Mouse (Mus musculus) kidney, embryonic 14.5 days (tissue): ENCODE results near the gene Nfx1. TPM values are rescaled to one million over a fixed set of nuclear protein-coding genes. Genes with fewer than 3 reads are reported as not detected.

Source experiments
- ATAC-seq: fragments of 200-750 bp; cut with Nextera tagmentation; 2 replicates; pipeline ENCODE4 v1.8.0; 2017; ENCODE audit warnings: moderate number of reproducible peaks, mild to moderate bottlenecking, moderate TSS enrichment, moderate library complexity; ENCODE audit not compliant: low FRiP score, low TSS enrichment
- H3K27ac ChIP-seq: fragments of 300-500 bp; sonication (generic); 2 replicates; pipeline ENCODE4 v1.5.1; 2014; ENCODE audit warnings: low read depth, mild to moderate bottlenecking, low read length, moderate library complexity, mixed read lengths
- H3K27me3 ChIP-seq: fragments of 300-500 bp; sonication (generic); 2 replicates; pipeline ENCODE4 v1.6.1; 2014; ENCODE audit warnings: mild to moderate bottlenecking, low read length; ENCODE audit not compliant: control insufficient read depth, insufficient read depth
- H3K36me3 ChIP-seq: fragments of 300-500 bp; sonication (generic); 2 replicates; pipeline ENCODE4 v1.6.1; 2014; ENCODE audit warnings: low read length, mixed read lengths; ENCODE audit not compliant: control insufficient read depth, insufficient read depth
- H3K4me1 ChIP-seq: fragments of 300-500 bp; sonication (generic); 2 replicates; pipeline ENCODE4 v1.6.1; 2014; ENCODE audit warnings: low read length, mixed read lengths; ENCODE audit not compliant: control insufficient read depth, insufficient read depth
- H3K4me2 ChIP-seq: fragments of 300-500 bp; sonication (generic); replicated peaks from 2 replicates; pipeline ENCODE4 v1.6.1; 2014; ENCODE audit warnings: low read depth, mild to moderate bottlenecking, low read length
- H3K4me3 ChIP-seq: fragments of 300-500 bp; sonication (generic); 2 replicates; pipeline ENCODE4 v1.5.1; 2014; ENCODE audit warnings: mild to moderate bottlenecking, low read length
- H3K9ac ChIP-seq: fragments of 300-500 bp; sonication (generic); 2 replicates; pipeline ENCODE4 v1.6.1; 2014; ENCODE audit warnings: low read depth, mild to moderate bottlenecking, low read length, moderate library complexity
- H3K9me3 ChIP-seq: fragments of 300-500 bp; sonication (generic); 2 replicates; pipeline ENCODE4 v1.6.1; 2016; ENCODE audit warnings: low read length; ENCODE audit not compliant: control insufficient read depth
- WGBS: fragments of 180-500 bp; shearing (Covaris S2); extraction: QIAGEN DNeasy Blood & Tissue Kit; methylation state at CpG from one replicate; pipeline ENCODE4 v1.1.7; 2014; 5-methylcytosine and 5-hydroxymethylcytosine counted together
- polyA plus RNA-seq: library from polyadenylated mRNA; unstranded; fragments of >200 nt; fragmentation: Nextera tagmentation; extraction: Ambion mirVana; gene quantifications from 2 replicates; pipeline ENCODE4 v1.2.1, GENCODE M21; 2014

The Nfx1 gene
- polyA plus RNA-seq, 1 experiment from 2014 or later, result 103 TPM

GRCm38 (mm10) chr4:40989633-40990032 is 18.9 kb downstream of the Nfx1 start:
- no peak overlapping the region for H3K9ac ChIP-seq
- ATAC-seq, result no peak
- no peak overlapping the region for H3K4me2 ChIP-seq
- H3K27ac ChIP-seq, result no peak overlapping the region
- H3K36me3 ChIP-seq, result peaks cover 95% of the 10 kb centered on the region
- WGBS, result 93% methylated on average over 6 of the region's 6 CpGs
- H3K4me3 ChIP-seq, result no peak overlapping the region
- H3K27me3 ChIP-seq, result no peaks in the 10 kb centered on the region
- no peaks in the 10 kb centered on the region for H3K9me3 ChIP-seq
- no peaks in the 10 kb centered on the region for H3K4me1 ChIP-seq

- no peaks in the 10 kb centered on the region for H3K9me3 ChIP-seq
- no peak overlapping the region for H3K9ac ChIP-seq
- H3K27ac ChIP-seq, result no peak overlapping the region
- ATAC-seq, result no peak
- no peaks in the 10 kb centered on the region for H3K27me3 ChIP-seq
- no peak overlapping the region for H3K4me3 ChIP-seq
- H3K4me2 ChIP-seq, result no peak overlapping the region
- H3K4me1 ChIP-seq, result no peaks in the 10 kb centered on the region
- H3K36me3 ChIP-seq, result peaks cover 94% of the 10 kb centered on the region
- WGBS, result 96% methylated on average over 6 of the region's 6 CpGs
These were observed 25.6 kb downstream of the Nfx1 start for GRCm38 (mm10) chr4:40996302-40996701.

GRCm38 (mm10) chr4:40997916-40998315 is 27.2 kb downstream of the Nfx1 start:
- ATAC-seq, result no peak
- Histone ChIP-seq H3K27ac (no peak overlapping the region), H3K9me3 (no peaks in the 10 kb centered on the region), H3K36me3 (peaks cover 96% of the 10 kb centered on the region), H3K4me3 (no peak overlapping the region), H3K9ac (no peak overlapping the region), H3K4me2 (no peak overlapping the region), H3K4me1 (no peaks in the 10 kb centered on the region), H3K27me3 (no peaks in the 10 kb centered on the region)
- 95% methylated on average over 4 of the region's 4 CpGs for WGBS

- no peaks in the 10 kb centered on the region for H3K4me1 ChIP-seq
- 97% methylated on average over 1 of the region's 1 CpGs for WGBS
- H3K4me2 ChIP-seq, result no peak overlapping the region
These were observed 29.6 kb downstream of the Nfx1 start for GRCm38 (mm10) chr4:41000271-41000670.

GRCm38 (mm10) chr4:41000842-41001639 is 30.3 kb downstream of the Nfx1 start:
- ATAC-seq, result no peak
- no peaks in the 10 kb centered on the region for H3K9me3 ChIP-seq
- no peaks in the 10 kb centered on the region for H3K27me3 ChIP-seq
- H3K4me3 ChIP-seq, result no peak overlapping the region
- peaks cover 96% of the 10 kb centered on the region for H3K36me3 ChIP-seq
- H3K4me2 ChIP-seq, result no peak overlapping the region
- no peaks in the 10 kb centered on the region for H3K4me1 ChIP-seq
- H3K9ac ChIP-seq, result no peak overlapping the region
- no peak overlapping the region for H3K27ac ChIP-seq
- WGBS, result 90% methylated on average over 9 of the region's 9 CpGs

More at GRCm38 (mm10) chr4:41000271-41000670, 29.6 kb downstream of the Nfx1 start:
- Histone ChIP-seq H3K36me3 (peaks cover 97% of the 10 kb centered on the region), H3K27me3 (no peaks in the 10 kb centered on the region), H3K27ac (no peak overlapping the region), H3K4me3 (no peak overlapping the region), H3K9ac (no peak overlapping the region), H3K9me3 (no peaks in the 10 kb centered on the region)
- no peak for ATAC-seq

- no peak for ATAC-seq
- no peak overlapping the region for H3K4me2 ChIP-seq
- no peaks in the 10 kb centered on the region for H3K27me3 ChIP-seq
- H3K9me3 ChIP-seq, result no peaks in the 10 kb centered on the region
- 91% methylated on average over 3 of the region's 3 CpGs for WGBS
- H3K27ac ChIP-seq, result no peak overlapping the region
- H3K36me3 ChIP-seq, result peaks cover 79% of the 10 kb centered on the region
- H3K4me3 ChIP-seq, result no peak overlapping the region
- H3K9ac ChIP-seq, result no peak overlapping the region
- no peaks in the 10 kb centered on the region for H3K4me1 ChIP-seq
These were observed 42.6 kb downstream of the Nfx1 start for GRCm38 (mm10) chr4:41013351-41013750.

GRCm38 (mm10) chr4:41015798-41016197 is 45.1 kb downstream of the Nfx1 start:
- ATAC-seq, result no peak
- 93% methylated on average over 5 of the region's 5 CpGs for WGBS
- H3K36me3 ChIP-seq, result peaks cover 72% of the 10 kb centered on the region

GRCm38 (mm10) chr4:41021094-41021493 is 50.4 kb downstream of the Nfx1 start:
- no peak overlapping the region for H3K4me3 ChIP-seq
- no peak overlapping the region for H3K27ac ChIP-seq
- H3K27me3 ChIP-seq, result no peaks in the 10 kb centered on the region
- no peak overlapping the region for H3K9ac ChIP-seq
- H3K9me3 ChIP-seq, result no peaks in the 10 kb centered on the region
- no peaks in the 10 kb centered on the region for H3K4me1 ChIP-seq
- H3K36me3 ChIP-seq, result peaks cover 63% of the 10 kb centered on the region
- no peak for ATAC-seq
- H3K4me2 ChIP-seq, result no peak overlapping the region
- WGBS, result 88% methylated on average over 5 of the region's 5 CpGs

More at GRCm38 (mm10) chr4:41015798-41016197, 45.1 kb downstream of the Nfx1 start:
- Histone ChIP-seq H3K4me1 (no peaks in the 10 kb centered on the region), H3K27ac (no peak overlapping the region), H3K4me2 (no peak overlapping the region), H3K9ac (no peak overlapping the region), H3K27me3 (no peaks in the 10 kb centered on the region), H3K4me3 (no peak overlapping the region), H3K9me3 (no peaks in the 10 kb centered on the region)

- WGBS, result 48% methylated on average over 8 of the region's 8 CpGs
- no peaks in the 10 kb centered on the region for H3K9me3 ChIP-seq
- no peaks in the 10 kb centered on the region for H3K27me3 ChIP-seq
- H3K4me2 ChIP-seq, result no peak overlapping the region
- 0 out of 2 replicates have a peak, but pooled peaks cover under 1% of the 10 kb centered on the region for H3K4me1 ChIP-seq
- H3K4me3 ChIP-seq, result no peak overlapping the region
- no peak overlapping the region for H3K9ac ChIP-seq
- ATAC-seq, result no peak
- H3K36me3 ChIP-seq, result peaks cover 37% of the 10 kb centered on the region
- no peak overlapping the region for H3K27ac ChIP-seq
These were observed 55.5 kb downstream of the Nfx1 start for GRCm38 (mm10) chr4:41026086-41026787.
